Mouse (Mus musculus): Measurements from ENCODE around the gene Krba1. TPM values are rescaled to one million over a fixed set of nuclear protein-coding genes. Genes with fewer than 3 reads are reported as not detected.

The Krba1 gene
- polyA plus RNA-seq, 1 experiment = 6.6 TPM

GRCm38 (mm10) chr6:48412662-48413061 is 17.3 kb downstream of the Krba1 start:
- peaks cover 8% of the 10 kb centered on the region; the same call in 1 of the 2 replicates for H3K4me1 ChIP-seq (ENCODE audit: control insufficient read depth, insufficient read depth, insufficient read length, low read length)
- H3K27ac ChIP-seq (replicated peaks; ENCODE audit: low read depth, low read length) = no peak overlapping the region
- H3K4me3 ChIP-seq (ENCODE audit: insufficient read depth, low read depth, low read length) = no peak overlapping the region

GRCm38 (mm10) chr6:48413081-48413480 is 17.7 kb downstream of the Krba1 start:
- no peak overlapping the region for H3K4me3 ChIP-seq (ENCODE audit: insufficient read depth, low read depth, low read length)
- peaks cover 8% of the 10 kb centered on the region; the same call in 1 of the 2 replicates for H3K4me1 ChIP-seq (ENCODE audit: control insufficient read depth, insufficient read depth, insufficient read length, low read length)
- no peak overlapping the region for H3K27ac ChIP-seq (replicated peaks; ENCODE audit: low read depth, low read length)

- H3K4me1 ChIP-seq (ENCODE audit: control insufficient read depth, insufficient read depth, insufficient read length, low read length) = peaks cover 8% of the 10 kb centered on the region; the same call in 1 of the 2 replicates
- H3K27ac ChIP-seq (replicated peaks; ENCODE audit: low read depth, low read length) = no peak overlapping the region
- no peak overlapping the region for H3K4me3 ChIP-seq (ENCODE audit: insufficient read depth, low read depth, low read length)
These were observed 19.5 kb downstream of the Krba1 start for GRCm38 (mm10) chr6:48414886-48415285.

GRCm38 (mm10) chr6:48415636-48416035 is 20.2 kb downstream of the Krba1 start:
- H3K4me1 ChIP-seq (ENCODE audit: control insufficient read depth, insufficient read depth, insufficient read length, low read length) = peaks cover 8% of the 10 kb centered on the region; the same call in 1 of the 2 replicates
- no peak overlapping the region for H3K4me3 ChIP-seq (ENCODE audit: insufficient read depth, low read depth, low read length)
- no peak overlapping the region; the same call in 1 of the 2 replicates for H3K27ac ChIP-seq (replicated peaks; ENCODE audit: low read depth, low read length)

- no peak overlapping the region for H3K4me3 ChIP-seq (ENCODE audit: insufficient read depth, low read depth, low read length)
- H3K27ac ChIP-seq (replicated peaks; ENCODE audit: low read depth, low read length) = no peak overlapping the region; the same call in 1 of the 2 replicates
- H3K4me1 ChIP-seq (ENCODE audit: control insufficient read depth, insufficient read depth, insufficient read length, low read length) = peaks cover 8% of the 10 kb centered on the region; the same call in 1 of the 2 replicates
These were observed 21.1 kb downstream of the Krba1 start for GRCm38 (mm10) chr6:48416486-48416885.

GRCm38 (mm10) chr6:48420647-48421046 is 25.3 kb downstream of the Krba1 start:
- no peak overlapping the region for H3K4me3 ChIP-seq (ENCODE audit: insufficient read depth, low read depth, low read length)
- H3K27ac ChIP-seq (replicated peaks; ENCODE audit: low read depth, low read length) = no peak overlapping the region
- H3K4me1 ChIP-seq (ENCODE audit: control insufficient read depth, insufficient read depth, insufficient read length, low read length) = peaks cover 8% of the 10 kb centered on the region; the same call in 1 of the 2 replicates

GRCm38 (mm10) chr6:48423336-48423735 is 27.9 kb downstream of the Krba1 start:
- no peak overlapping the region for H3K27ac ChIP-seq (replicated peaks; ENCODE audit: low read depth, low read length)
- H3K4me1 ChIP-seq (ENCODE audit: control insufficient read depth, insufficient read depth, insufficient read length, low read length) = peaks cover 2% of the 10 kb centered on the region; the same call in 1 of the 2 replicates
- no peak overlapping the region for H3K4me3 ChIP-seq (ENCODE audit: insufficient read depth, low read depth, low read length)

GRCm38 (mm10) chr6:48424074-48424473 is 28.7 kb downstream of the Krba1 start:
- no peak overlapping the region for H3K4me3 ChIP-seq (ENCODE audit: insufficient read depth, low read depth, low read length)
- H3K4me1 ChIP-seq (ENCODE audit: control insufficient read depth, insufficient read depth, insufficient read length, low read length) = peaks cover 5% of the 10 kb centered on the region
- H3K27ac ChIP-seq (replicated peaks; ENCODE audit: low read depth, low read length) = no peak overlapping the region

GRCm38 (mm10) chr6:48426956-48427355 is 31.6 kb downstream of the Krba1 start:
- H3K27ac ChIP-seq (replicated peaks; ENCODE audit: low read depth, low read length) = no peak overlapping the region
- H3K4me3 ChIP-seq (ENCODE audit: insufficient read depth, low read depth, low read length) = no peak overlapping the region
- peaks cover 7% of the 10 kb centered on the region for H3K4me1 ChIP-seq (ENCODE audit: control insufficient read depth, insufficient read depth, insufficient read length, low read length)

GRCm38 (mm10) chr6:48428769-48429557 is 33.6 kb downstream of the Krba1 start:
- H3K4me3 ChIP-seq (ENCODE audit: insufficient read depth, low read depth, low read length) = no peak overlapping the region
- peaks cover 7% of the 10 kb centered on the region for H3K4me1 ChIP-seq (ENCODE audit: control insufficient read depth, insufficient read depth, insufficient read length, low read length)
- H3K27ac ChIP-seq (replicated peaks; ENCODE audit: low read depth, low read length) = peak overlapping the region; percentile 87

GRCm38 (mm10) chr6:48430748-48431147 is 35.4 kb downstream of the Krba1 start:
- Histone ChIP-seq H3K27ac (replicated peaks; ENCODE audit: low read depth, low read length) (no peak overlapping the region), H3K4me1 (ENCODE audit: control insufficient read depth, insufficient read depth, insufficient read length, low read length) (peaks cover 10% of the 10 kb centered on the region), H3K4me3 (ENCODE audit: insufficient read depth, low read depth, low read length) (no peak overlapping the region)

- Histone ChIP-seq H3K27ac (replicated peaks; ENCODE audit: low read depth, low read length) (no peak overlapping the region), H3K4me3 (ENCODE audit: insufficient read depth, low read depth, low read length) (no peak overlapping the region), H3K4me1 (ENCODE audit: control insufficient read depth, insufficient read depth, insufficient read length, low read length) (peaks cover 12% of the 10 kb centered on the region)
These were observed 37.8 kb downstream of the Krba1 start for GRCm38 (mm10) chr6:48432893-48433816.

- Histone ChIP-seq H3K4me1 (ENCODE audit: control insufficient read depth, insufficient read depth, insufficient read length, low read length) (peaks cover 7% of the 10 kb centered on the region), H3K4me3 (ENCODE audit: insufficient read depth, low read depth, low read length) (no peak overlapping the region), H3K27ac (replicated peaks; ENCODE audit: low read depth, low read length) (no peak overlapping the region)
These were observed 39.3 kb downstream of the Krba1 start for GRCm38 (mm10) chr6:48434651-48435050.

GRCm38 (mm10) chr6:48435111-48435510 is 39.7 kb downstream of the Krba1 start:
- Histone ChIP-seq H3K4me3 (ENCODE audit: insufficient read depth, low read depth, low read length) (no peak overlapping the region), H3K4me1 (ENCODE audit: control insufficient read depth, insufficient read depth, insufficient read length, low read length) (peaks cover 7% of the 10 kb centered on the region)

GRCm38 (mm10) chr6:48435706-48436349 is 40.4 kb downstream of the Krba1 start:
- Histone ChIP-seq H3K4me1 (ENCODE audit: control insufficient read depth, insufficient read depth, insufficient read length, low read length) (peaks cover 7% of the 10 kb centered on the region), H3K4me3 (ENCODE audit: insufficient read depth, low read depth, low read length) (no peak overlapping the region), H3K27ac (replicated peaks; ENCODE audit: low read depth, low read length) (no peak overlapping the region)

More at GRCm38 (mm10) chr6:48435111-48435510, 39.7 kb downstream of the Krba1 start:
- no peak overlapping the region for H3K27ac ChIP-seq (replicated peaks; ENCODE audit: low read depth, low read length)
